Mouse (Mus musculus) liver, embryonic 15.5 days (tissue): ENCODE measurements around the gene Tex22. TPM values are rescaled to one million over a fixed set of nuclear protein-coding genes. Genes with fewer than 3 reads are reported as not detected.
A peak's percentile ranks its signal among the peaks of the same experiment; 100 is the strongest.

ENCODE experiments used
- ATAC-seq: fragments of 200-750 bp; cut with Nextera tagmentation; 2 replicates; pipeline ENCODE4 v1.8.0; 2017; ENCODE audit warnings: moderate number of reproducible peaks, mild to moderate bottlenecking, moderate library complexity; ENCODE audit not compliant: insufficient read depth
- H3K27ac ChIP-seq: fragments of 300-500 bp; sonication (generic); replicated peaks from 2 replicates; pipeline ENCODE4 v1.5.1; 2015; ENCODE audit warnings: mild to moderate bottlenecking, inconsistent platforms
- H3K27me3 ChIP-seq: fragments of 300-500 bp; sonication (generic); 2 replicates; pipeline ENCODE4 v1.6.1; 2015; ENCODE audit warnings: mild to moderate bottlenecking, inconsistent platforms
- H3K36me3 ChIP-seq: fragments of 300-500 bp; sonication (generic); replicated peaks from 2 replicates; pipeline ENCODE4 v1.6.1; 2015; ENCODE audit warnings: moderate library complexity, mild to moderate bottlenecking, inconsistent platforms
- H3K4me1 ChIP-seq: fragments of 300-500 bp; sonication (generic); replicated peaks from 2 replicates; pipeline ENCODE4 v1.6.1; 2015; ENCODE audit warnings: inconsistent platforms
- H3K4me2 ChIP-seq: fragments of 300-500 bp; sonication (generic); 2 replicates; pipeline ENCODE4 v1.6.1; 2015; ENCODE audit warnings: moderate library complexity, mild to moderate bottlenecking, inconsistent platforms
- H3K4me3 ChIP-seq: fragments of 300-500 bp; sonication (generic); replicated peaks from 2 replicates; pipeline ENCODE4 v1.5.1; 2015; ENCODE audit warnings: mild to moderate bottlenecking, inconsistent platforms
- H3K9ac ChIP-seq: fragments of 300-500 bp; sonication (generic); 2 replicates; pipeline ENCODE4 v1.6.1; 2015; ENCODE audit warnings: moderate library complexity, mild to moderate bottlenecking, inconsistent platforms
- H3K9me3 ChIP-seq: fragments of 300-500 bp; sonication (generic); replicated peaks from 2 replicates; pipeline ENCODE4 v1.6.1; 2016; ENCODE audit warnings: inconsistent platforms
- WGBS: fragments of 180-500 bp; shearing (Covaris S2); methylation state at CpG from one replicate; pipeline ENCODE4 v1.1.7; 2015; ENCODE audit warnings: mixed read lengths; ENCODE audit not compliant: insufficient replicate concordance; 5-methylcytosine and 5-hydroxymethylcytosine counted together
- polyA plus RNA-seq: library from polyadenylated mRNA; unstranded; fragments of >200 nt; fragmentation: Nextera tagmentation; extraction: Ambion mirVana; gene quantifications from 2 replicates; pipeline ENCODE4 v1.2.1, GENCODE M21; 2015

Tex22 gene
- polyA plus RNA-seq, 1 experiment from 2014 or later = not detected

DNA sequence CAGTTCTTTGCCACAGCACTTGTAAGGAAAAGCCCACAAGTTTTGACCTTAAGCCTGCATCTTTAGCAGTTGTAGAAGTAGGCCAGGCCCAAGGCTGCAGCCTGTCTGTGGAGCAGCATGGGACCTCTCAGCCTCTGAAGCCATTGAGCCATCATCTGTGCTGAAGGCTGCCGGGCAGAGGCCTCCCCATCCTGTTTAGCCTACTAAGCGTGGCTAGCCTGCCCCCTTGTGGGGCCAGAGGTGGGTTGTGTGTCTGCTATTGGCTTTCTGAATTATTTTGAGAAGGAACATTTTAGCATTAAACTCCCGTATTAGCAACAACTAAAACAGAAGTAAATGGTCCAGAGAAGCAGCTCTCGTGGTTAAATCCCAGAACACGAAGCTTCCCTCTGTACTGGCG lies 28.2 kb downstream of the Tex22 start:
- H3K27ac ChIP-seq = peak overlapping the region; percentile 38; the same call in 1 of the 2 replicates
- no peak overlapping the region for H3K4me2 ChIP-seq
- 54% methylated on average over 6 of the region's 6 CpGs for WGBS
- H3K4me1 ChIP-seq = peaks cover 90% of the 10 kb centered on the region
- H3K9me3 ChIP-seq = no peaks in the 10 kb centered on the region
- H3K36me3 ChIP-seq = no peaks in the 10 kb centered on the region; the same call in 1 of the 2 replicates
- no peak overlapping the region for H3K4me3 ChIP-seq
- peaks cover 4% of the 10 kb centered on the region; the same call in 1 of the 2 replicates for H3K27me3 ChIP-seq
- ATAC-seq = no peak
- H3K9ac ChIP-seq = no peak overlapping the region

DNA sequence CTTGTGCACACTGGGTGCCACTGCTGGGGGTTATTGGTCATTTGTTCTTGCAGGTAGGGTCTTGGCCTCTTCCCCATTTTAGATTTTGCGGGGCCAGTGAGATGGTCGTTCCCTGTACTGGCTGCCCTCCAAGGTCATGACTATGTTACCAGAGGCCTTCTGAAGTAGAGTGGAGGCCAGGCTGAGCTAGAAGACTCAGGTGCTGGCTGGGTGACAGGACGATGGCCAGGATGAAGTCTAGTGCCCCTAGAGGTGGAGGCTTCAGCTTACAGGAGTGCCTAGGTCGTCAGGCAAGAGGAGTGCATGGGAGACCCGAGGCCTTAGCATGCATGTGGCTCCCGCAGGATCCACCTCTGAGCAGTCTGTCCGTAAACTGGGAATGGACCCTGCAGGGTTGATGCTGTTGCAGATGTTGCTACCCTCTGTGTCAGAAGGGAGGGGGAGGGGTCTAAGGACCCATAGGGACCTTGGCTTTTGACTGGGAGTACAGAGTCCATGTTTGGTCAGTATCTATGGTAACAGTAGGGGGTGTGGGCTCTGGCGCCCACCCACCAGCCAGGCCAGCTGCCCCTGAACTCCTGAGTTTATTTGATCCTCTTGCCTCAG lies 29.6 kb downstream of the Tex22 start:
- H3K36me3 ChIP-seq = no peaks in the 10 kb centered on the region; the same call in 1 of the 2 replicates
- H3K9ac ChIP-seq = no peak overlapping the region
- no peaks in the 10 kb centered on the region for H3K27me3 ChIP-seq
- no peaks in the 10 kb centered on the region for H3K9me3 ChIP-seq
- H3K27ac ChIP-seq = peak overlapping the region; percentile 43; the same call in 1 of the 2 replicates
- peaks cover 95% of the 10 kb centered on the region for H3K4me1 ChIP-seq
- WGBS = 70% methylated on average over 8 of the region's 8 CpGs
- H3K4me2 ChIP-seq = no peak overlapping the region
- no peak for ATAC-seq
- no peak overlapping the region for H3K4me3 ChIP-seq

DNA sequence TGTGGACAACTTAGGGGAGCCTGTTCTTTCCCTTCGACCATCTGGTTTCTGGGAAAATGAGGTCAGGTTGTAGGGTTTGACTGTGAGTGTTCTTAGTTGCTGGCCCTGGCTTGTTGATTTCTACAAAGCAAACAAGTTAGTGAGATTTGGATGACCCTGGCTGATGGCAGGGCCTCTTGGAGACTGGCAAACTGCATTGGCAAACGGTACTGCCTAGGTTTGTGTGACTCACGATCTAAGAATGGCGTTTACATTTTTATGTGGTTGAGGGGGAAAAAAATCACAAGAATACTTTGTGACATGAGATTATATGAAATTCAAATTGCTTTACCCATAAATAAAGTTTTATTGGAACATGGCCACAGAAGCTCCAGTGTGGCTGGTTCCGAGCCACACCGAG lies 32.1 kb downstream of the Tex22 start:
- H3K36me3 ChIP-seq = no peaks in the 10 kb centered on the region; the same call in 1 of the 2 replicates
- no peaks in the 10 kb centered on the region for H3K9me3 ChIP-seq
- no peaks in the 10 kb centered on the region for H3K27me3 ChIP-seq
- no peak overlapping the region for H3K4me2 ChIP-seq
- peaks cover 94% of the 10 kb centered on the region for H3K4me1 ChIP-seq
- peak overlapping the region; percentile 49; the same call in 1 of the 2 replicates for H3K9ac ChIP-seq
- WGBS = 83% methylated on average over 6 of the region's 6 CpGs
- ATAC-seq = no peak
- peak overlapping the region; percentile 92 for H3K27ac ChIP-seq
- H3K4me3 ChIP-seq = no peak overlapping the region; the same call in 1 of the 2 replicates

DNA sequence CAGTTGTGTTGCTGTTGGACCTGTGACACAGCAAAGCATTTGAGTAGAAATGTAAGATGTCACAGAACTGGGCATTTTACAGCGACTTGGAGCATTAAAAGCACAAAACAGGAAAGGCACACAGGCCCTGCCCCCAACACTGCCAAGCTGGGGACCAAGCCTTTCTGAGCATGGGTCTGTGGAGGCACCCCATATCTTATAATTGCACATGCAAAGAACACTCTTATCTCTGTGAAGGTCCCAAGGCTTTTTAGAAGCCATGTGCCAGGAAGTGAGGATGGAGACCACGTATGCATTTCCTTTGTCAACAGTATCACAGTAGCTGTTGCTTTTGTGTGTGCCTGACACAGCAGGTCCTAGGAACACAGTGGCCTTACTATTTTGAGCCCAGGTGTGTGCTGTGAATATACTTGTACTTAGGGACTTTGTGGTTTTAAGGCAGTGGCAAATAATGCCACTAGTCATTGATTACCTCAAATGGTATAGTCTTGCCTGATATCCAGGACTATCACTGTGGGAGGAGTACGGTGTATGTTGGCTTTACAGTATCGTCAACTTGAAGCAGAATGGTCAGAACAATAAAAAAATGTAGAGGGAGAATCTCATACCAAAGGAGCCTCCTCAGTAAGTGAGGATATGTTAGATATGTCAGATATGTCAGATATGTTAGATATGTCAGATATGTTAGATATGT lies 33.3 kb downstream of the Tex22 start:
- peak overlapping the region; percentile 57 for H3K4me2 ChIP-seq
- peak overlapping the region; percentile 49 for H3K9ac ChIP-seq
- H3K4me1 ChIP-seq = peaks cover 84% of the 10 kb centered on the region
- no peaks in the 10 kb centered on the region for H3K27me3 ChIP-seq
- ATAC-seq = peak; percentile 94
- no peaks in the 10 kb centered on the region for H3K9me3 ChIP-seq
- no peaks in the 10 kb centered on the region; the same call in 1 of the 2 replicates for H3K36me3 ChIP-seq
- WGBS = 16% methylated on average over 4 of the region's 4 CpGs
- H3K4me3 ChIP-seq = no peak overlapping the region
- H3K27ac ChIP-seq = peak overlapping the region; percentile 92

DNA sequence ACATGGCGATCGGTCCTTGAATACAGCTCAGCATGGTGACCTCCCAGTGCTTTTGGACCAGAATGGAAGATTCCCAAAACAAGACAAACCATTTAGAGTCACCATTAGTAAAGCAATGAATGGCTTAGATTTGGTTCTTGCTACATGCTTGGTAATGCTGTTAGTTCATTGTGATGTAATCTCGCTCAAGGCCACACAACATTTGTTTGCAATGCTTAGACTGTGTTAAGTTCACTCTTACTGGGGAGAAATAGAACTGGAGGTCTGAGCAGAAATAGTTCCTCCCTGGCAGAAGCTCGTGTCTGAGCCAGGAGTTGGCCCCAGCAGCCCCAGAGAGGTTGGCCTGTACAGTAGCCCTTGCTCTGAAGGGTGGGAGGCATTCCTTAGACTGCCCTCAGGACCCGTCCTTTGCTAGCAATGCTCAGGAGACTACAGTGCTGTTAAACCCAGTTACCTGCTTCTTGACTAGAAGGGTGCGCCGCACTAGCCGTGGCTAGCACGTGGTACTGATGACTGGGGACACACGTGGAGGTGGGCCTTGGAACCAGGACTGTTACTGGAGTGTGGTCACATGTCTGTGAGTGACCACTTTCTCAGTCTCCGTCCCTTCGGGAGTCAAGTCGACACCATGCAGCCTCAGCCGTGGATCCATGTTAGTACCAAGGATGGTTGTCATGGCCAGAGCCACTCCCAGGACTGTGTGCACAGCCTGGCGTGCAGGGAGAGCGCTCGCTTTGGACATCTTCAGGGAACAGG lies 34.4 kb downstream of the Tex22 start:
- 83% methylated on average over 17 of the region's 17 CpGs for WGBS
- Histone ChIP-seq H3K27me3 (no peaks in the 10 kb centered on the region), H3K4me1 (peaks cover 79% of the 10 kb centered on the region), H3K4me3 (no peak overlapping the region), H3K4me2 (peak overlapping the region; percentile 57; the same call in 1 of the 2 replicates), H3K27ac (peak overlapping the region; percentile 92), H3K9me3 (no peaks in the 10 kb centered on the region), H3K9ac (no peak overlapping the region), H3K36me3 (peaks cover 11% of the 10 kb centered on the region)
- ATAC-seq = no peak

DNA sequence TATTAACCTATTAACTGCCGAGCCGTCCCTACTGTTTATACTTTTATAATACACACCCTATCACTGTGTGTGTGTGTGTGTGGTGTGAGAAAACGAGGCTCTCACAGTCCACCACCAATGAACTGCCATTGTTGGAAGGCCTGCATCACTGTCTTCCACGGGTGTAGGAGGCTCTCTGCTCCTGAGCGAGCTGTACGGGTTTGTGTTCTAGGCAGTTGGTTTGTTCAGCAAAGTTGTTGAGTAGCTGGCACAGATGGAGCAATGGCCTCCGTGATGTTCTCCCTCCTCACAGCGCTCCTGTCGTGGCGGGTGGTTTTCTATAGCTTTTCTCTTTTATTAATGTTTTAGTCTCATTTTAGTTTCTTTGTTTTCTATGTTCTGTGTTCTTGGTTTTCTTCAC lies 35.5 kb downstream of the Tex22 start:
- no peak overlapping the region for H3K9ac ChIP-seq
- no peaks in the 10 kb centered on the region for H3K9me3 ChIP-seq
- no peak overlapping the region for H3K4me3 ChIP-seq
- H3K4me2 ChIP-seq = no peak overlapping the region
- H3K36me3 ChIP-seq = peaks cover 19% of the 10 kb centered on the region
- 78% methylated on average over 10 of the region's 10 CpGs for WGBS
- no peak overlapping the region for H3K27ac ChIP-seq
- peaks cover 68% of the 10 kb centered on the region for H3K4me1 ChIP-seq
- no peak for ATAC-seq
- H3K27me3 ChIP-seq = no peaks in the 10 kb centered on the region

DNA sequence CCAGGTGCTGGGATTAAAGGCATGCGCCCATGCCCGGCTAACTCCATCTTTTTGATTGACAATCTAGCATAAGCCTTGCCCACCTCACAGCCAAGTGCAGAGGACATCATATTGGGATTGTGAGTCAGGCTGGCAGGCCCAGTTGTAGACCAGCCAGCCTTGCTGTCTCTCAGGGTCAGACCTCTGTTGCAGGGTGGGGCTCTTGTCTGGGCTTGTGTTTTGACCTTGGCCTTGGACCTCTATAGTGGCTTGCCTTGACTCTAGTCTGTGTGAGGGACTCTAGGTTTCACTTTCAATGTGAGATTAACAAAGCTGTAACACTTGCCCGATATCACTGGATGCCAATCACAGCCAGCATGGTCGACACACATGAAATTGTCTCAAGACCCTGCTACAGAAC lies 39.8 kb downstream of the Tex22 start:
- H3K36me3 ChIP-seq = peaks cover 54% of the 10 kb centered on the region
- ATAC-seq = no peak

DNA sequence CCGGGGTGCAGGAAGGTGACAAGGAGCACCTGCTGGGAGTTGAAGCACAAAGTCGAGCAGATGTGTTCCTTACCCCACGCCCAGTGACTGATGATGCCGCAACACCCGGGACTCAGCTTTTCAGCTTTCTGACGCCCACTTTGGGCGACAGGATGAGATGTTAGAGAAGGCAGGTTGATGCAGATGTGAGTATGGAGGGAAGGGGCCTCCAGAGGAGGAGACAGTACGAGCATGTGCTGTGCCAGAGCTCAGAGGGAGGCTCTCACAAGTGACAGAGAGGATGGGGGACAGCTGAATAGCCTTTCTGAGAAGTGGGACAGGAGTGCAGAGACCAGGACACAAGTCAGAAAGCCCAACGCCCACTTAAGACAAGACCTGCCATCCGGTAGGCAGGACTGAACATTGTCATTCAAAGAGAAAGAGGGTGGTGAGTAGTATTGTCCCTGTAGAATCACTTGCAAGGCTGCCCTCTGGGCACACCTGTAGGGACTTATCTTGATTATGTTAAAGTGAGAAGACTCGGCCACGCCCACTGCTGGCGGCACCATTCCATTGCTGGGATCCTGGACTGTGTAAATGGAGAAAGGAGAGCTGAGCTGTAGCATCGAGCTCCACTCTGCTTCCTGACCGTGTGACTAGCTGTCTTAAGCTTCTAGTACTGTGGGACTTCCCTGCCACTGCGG lies 40.7 kb downstream of the Tex22 start:
- no peaks in the 10 kb centered on the region for H3K27me3 ChIP-seq
- WGBS = 76% methylated on average over 16 of the region's 16 CpGs

More for the DNA sequence above, 39.8 kb downstream of the Tex22 start:
- Histone ChIP-seq H3K27ac (no peak overlapping the region), H3K9ac (no peak overlapping the region), H3K9me3 (no peaks in the 10 kb centered on the region), H3K27me3 (no peaks in the 10 kb centered on the region), H3K4me1 (peaks cover 28% of the 10 kb centered on the region), H3K4me3 (no peak overlapping the region), H3K4me2 (no peak overlapping the region)
- WGBS = 77% methylated on average over 4 of the region's 4 CpGs

DNA sequence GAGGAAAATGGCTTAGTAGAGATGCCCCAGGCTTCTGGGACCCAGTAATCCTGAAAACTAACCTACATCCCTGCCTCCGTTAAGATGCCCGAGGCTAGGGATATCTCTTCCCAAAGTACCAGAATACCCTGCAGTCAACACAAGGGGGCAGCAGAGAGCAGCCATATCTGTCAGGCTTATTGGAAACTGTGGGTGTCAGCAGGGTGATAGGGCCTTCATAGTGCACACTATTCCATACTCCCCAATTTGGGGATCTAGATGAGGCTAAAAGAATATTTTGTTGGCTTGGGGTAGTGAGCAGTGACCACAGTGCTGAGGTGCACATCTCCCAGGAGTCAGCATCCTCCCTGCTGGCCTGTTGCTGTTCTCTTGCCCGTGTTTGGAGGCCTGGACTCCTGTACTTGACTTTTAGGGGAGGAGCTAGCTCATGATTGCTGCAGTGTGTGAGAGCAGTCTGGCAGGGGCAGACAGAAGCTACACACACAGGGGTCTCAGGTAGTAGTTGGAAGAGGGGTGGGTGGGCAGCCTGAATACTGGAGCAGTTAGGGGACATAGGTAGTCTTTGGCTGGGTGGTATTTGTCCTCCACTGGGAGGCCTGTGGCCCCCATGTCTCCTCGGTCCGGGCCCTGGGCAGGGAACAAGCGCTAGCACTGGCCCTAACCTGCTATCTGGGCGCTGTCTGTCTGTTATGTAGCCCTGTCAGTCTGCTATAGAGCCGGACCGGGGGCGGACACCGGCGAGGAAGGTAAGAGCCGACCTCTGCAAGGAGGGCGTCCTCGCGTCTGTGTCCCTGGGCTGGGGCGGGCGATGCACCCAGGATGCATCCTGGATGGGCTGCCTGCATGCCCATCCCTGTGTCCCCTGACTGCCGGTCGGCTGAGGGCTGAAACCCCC lies 45.5 kb downstream of the Tex22 start:
- H3K4me2 ChIP-seq = no peak overlapping the region
- H3K9ac ChIP-seq = no peak overlapping the region
- WGBS = 81% methylated on average over 20 of the region's 20 CpGs
- H3K4me1 ChIP-seq = peaks cover 9% of the 10 kb centered on the region; the same call in 1 of the 2 replicates
- no peak overlapping the region for H3K27ac ChIP-seq
- H3K4me3 ChIP-seq = no peak overlapping the region
- no peaks in the 10 kb centered on the region for H3K27me3 ChIP-seq
- peaks cover 88% of the 10 kb centered on the region for H3K36me3 ChIP-seq
- peak; percentile 38 for ATAC-seq
- H3K9me3 ChIP-seq = no peaks in the 10 kb centered on the region

More for the DNA sequence above, 40.7 kb downstream of the Tex22 start:
- Histone ChIP-seq H3K9ac (no peak overlapping the region), H3K4me2 (no peak overlapping the region), H3K4me1 (peaks cover 23% of the 10 kb centered on the region), H3K4me3 (no peak overlapping the region), H3K36me3 (peaks cover 60% of the 10 kb centered on the region), H3K9me3 (no peaks in the 10 kb centered on the region), H3K27ac (no peak overlapping the region)
- ATAC-seq = no peak

DNA sequence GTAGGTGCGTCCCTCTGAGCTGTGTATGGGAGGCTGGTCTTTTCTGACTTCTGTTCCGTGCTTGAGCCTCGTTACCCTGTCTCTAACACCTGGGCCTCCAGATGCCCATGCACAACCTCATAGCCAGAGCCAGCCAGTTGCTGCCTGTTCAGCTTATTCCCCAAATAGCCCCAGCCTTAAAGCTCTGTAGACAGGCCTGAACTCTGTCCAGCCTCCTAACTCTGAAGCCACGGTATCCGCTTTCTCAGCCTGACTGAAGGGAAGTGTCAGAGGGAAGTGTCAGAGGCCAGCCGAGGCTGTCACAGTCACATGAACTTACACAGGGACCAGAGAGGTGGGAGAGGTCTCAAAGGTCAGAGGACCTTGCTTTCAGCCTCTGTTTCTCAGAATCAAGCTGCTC lies 50.4 kb downstream of the Tex22 start:
- 70% methylated on average over 6 of the region's 6 CpGs for WGBS
- Histone ChIP-seq H3K9ac (no peak overlapping the region), H3K4me3 (no peak overlapping the region), H3K4me1 (peaks cover 4% of the 10 kb centered on the region; the same call in 1 of the 2 replicates), H3K4me2 (no peak overlapping the region), H3K36me3 (peaks cover 98% of the 10 kb centered on the region), H3K27me3 (no peaks in the 10 kb centered on the region), H3K27ac (0 out of 2 replicates have a peak overlapping the region, but pooled peaks have one; percentile 9), H3K9me3 (no peaks in the 10 kb centered on the region)
- peak; percentile 21; the same call in 1 of the 2 replicates for ATAC-seq
